32 mouse cellular contexts compared by ENCODE assay signal in the genomic region with DNA sequence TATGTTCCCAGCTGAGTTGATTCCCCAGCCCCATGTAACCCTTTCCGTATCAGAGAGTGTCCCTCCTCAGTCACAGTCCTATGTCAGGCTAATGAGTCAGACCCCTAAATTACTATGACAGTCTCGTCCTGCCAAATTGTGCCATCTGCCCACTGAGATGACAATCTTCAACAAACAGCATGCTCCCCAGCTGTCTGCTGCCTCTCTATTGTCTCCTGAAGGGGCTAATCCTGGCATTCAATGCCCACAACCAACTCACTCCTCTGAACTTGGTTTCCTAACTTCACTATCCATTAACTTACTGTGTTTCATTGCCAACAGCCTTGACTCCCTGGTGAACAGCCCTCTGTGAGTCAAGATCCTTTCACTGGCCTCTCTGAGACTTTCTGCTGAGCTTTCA. TPM values are rescaled to one million over a fixed set of nuclear protein-coding genes. Genes with fewer than 3 reads are reported as not detected.
DNase-seq lines count a peak whose midpoint lies in the region; ATAC-seq lines count a peak whose summit lies in the region.
"Had no signal": no experiment of that assay in that cellular context is flagged by ENCODE, and none has a peak within 500 bp of the region (broad histone marks: within the 10 kb centered on the region; RNA-seq: fewer than 3 reads in every experiment).

No protein-coding gene starts in this region.

- ATAC-seq in hindbrain, embryonic 13.5 days (ENCODE audit: low FRiP score), result no peak
- no peak for ATAC-seq in hindbrain, embryonic 16.5 days
- ATAC-seq in neural tube, embryonic 15.5 days (ENCODE audit: low FRiP score), result no peak
- ATAC-seq: activated CD4-positive, CD25-positive, alpha-beta regulatory T cell, adult 4 months; forebrain, postnatal 0 days; intestine, embryonic 16.5 days; midbrain, embryonic 15.5 days had no signal

- intact Hi-C loops in left cerebral cortex, postnatal 4 days (cut with DNase I), result no loop called here
- intact Hi-C loops in left cerebral cortex, postnatal 36 days (cut with DNase I), result no loop called here

- peaks cover 59% of the 10 kb centered on the region for H3K36me3 ChIP-seq in hindbrain, embryonic 13.5 days
- peaks cover 2% of the 10 kb centered on the region; the same call in 1 of the 2 replicates for H3K36me3 ChIP-seq in hindbrain, embryonic 16.5 days (ENCODE audit: control insufficient read depth, insufficient read depth, low read length)
- H3K36me3 ChIP-seq in neural tube, embryonic 15.5 days, result peaks cover 39% of the 10 kb centered on the region
- H3K36me3 ChIP-seq: stomach, embryonic 15.5 days had no signal

- no peak overlapping the region for H3K4me2 ChIP-seq in hindbrain, embryonic 13.5 days
- H3K4me2 ChIP-seq in hindbrain, embryonic 16.5 days (ENCODE audit: low read length), result no peak overlapping the region
- no peak overlapping the region for H3K4me2 ChIP-seq in neural tube, embryonic 15.5 days
- H3K4me2 ChIP-seq: embryonic facial prominence, embryonic 15.5 days; forebrain, embryonic 12.5 days; heart, embryonic 13.5 days; lung, embryonic 15.5 days; midbrain, embryonic 15.5 days; neural tube, embryonic 13.5 days; stomach, embryonic 15.5 days had no signal

- peaks cover 46% of the 10 kb centered on the region for H3K4me1 ChIP-seq in hindbrain, embryonic 13.5 days (replicated peaks)
- peaks cover 10% of the 10 kb centered on the region for H3K4me1 ChIP-seq in hindbrain, embryonic 16.5 days (ENCODE audit: control insufficient read depth, insufficient read depth, low read depth, low read length)
- peaks cover 41% of the 10 kb centered on the region for H3K4me1 ChIP-seq in neural tube, embryonic 15.5 days

- WGBS in hindbrain, embryonic 13.5 days, result 66% methylated on average over 2 of the region's 2 CpGs
- 37% methylated on average over 2 of the region's 2 CpGs for WGBS in hindbrain, embryonic 16.5 days
- WGBS in neural tube, embryonic 15.5 days, result 38% methylated on average over 2 of the region's 2 CpGs

- H3K27ac ChIP-seq in hindbrain, embryonic 13.5 days, result no peak overlapping the region
- no peak overlapping the region for H3K27ac ChIP-seq in hindbrain, embryonic 16.5 days (ENCODE audit: low read depth, low read length)
- no peak overlapping the region for H3K27ac ChIP-seq in neural tube, embryonic 15.5 days (replicated peaks)
- H3K27ac ChIP-seq: embryonic facial prominence, embryonic 10.5 days; embryonic facial prominence, embryonic 15.5 days; heart, embryonic 13.5 days; layer of hippocampus, adult 2 months; lung, embryonic 15.5 days; midbrain, embryonic 10.5 days; midbrain, embryonic 15.5 days; neural tube, embryonic 13.5 days; stomach, embryonic 15.5 days had no signal

- H3K9ac ChIP-seq in hindbrain, embryonic 13.5 days, result 0 out of 2 replicates have a peak overlapping the region, but pooled peaks have one; percentile 1
- H3K9ac ChIP-seq in hindbrain, embryonic 16.5 days (ENCODE audit: low read depth, low read length), result no peak overlapping the region
- H3K9ac ChIP-seq in neural tube, embryonic 15.5 days (replicated peaks), result no peak overlapping the region
- H3K9ac ChIP-seq: embryonic facial prominence, embryonic 15.5 days; forebrain, embryonic 12.5 days; forebrain, postnatal 0 days; heart, embryonic 13.5 days; lung, embryonic 15.5 days; midbrain, embryonic 15.5 days; neural tube, embryonic 13.5 days; stomach, embryonic 15.5 days had no signal

- no peaks in the 10 kb centered on the region for H3K9me3 ChIP-seq in hindbrain, embryonic 13.5 days
- H3K9me3 ChIP-seq in hindbrain, embryonic 16.5 days (ENCODE audit: control insufficient read depth, low read length), result no peaks in the 10 kb centered on the region
- no peaks in the 10 kb centered on the region for H3K9me3 ChIP-seq in neural tube, embryonic 15.5 days (replicated peaks)
- H3K9me3 ChIP-seq: embryonic facial prominence, embryonic 10.5 days; embryonic facial prominence, embryonic 15.5 days; forebrain, embryonic 12.5 days; heart, embryonic 13.5 days; lung, embryonic 15.5 days; midbrain, embryonic 10.5 days; midbrain, embryonic 15.5 days; neural tube, embryonic 13.5 days; stomach, embryonic 15.5 days had no signal

- no peak overlapping the region for H3K4me3 ChIP-seq in hindbrain, embryonic 13.5 days
- no peak overlapping the region for H3K4me3 ChIP-seq in hindbrain, embryonic 16.5 days (ENCODE audit: low read length)
- no peak overlapping the region for H3K4me3 ChIP-seq in neural tube, embryonic 15.5 days (replicated peaks)
- H3K4me3 ChIP-seq: embryonic facial prominence, embryonic 10.5 days; embryonic facial prominence, embryonic 15.5 days; forebrain, embryonic 12.5 days; heart, embryonic 13.5 days; layer of hippocampus, adult 2 months; lung, embryonic 15.5 days; midbrain, embryonic 10.5 days; midbrain, embryonic 15.5 days; neural tube, embryonic 13.5 days; stomach, embryonic 15.5 days had no signal

- H3K27me3 ChIP-seq in hindbrain, embryonic 13.5 days, result no peaks in the 10 kb centered on the region
- H3K27me3 ChIP-seq in hindbrain, embryonic 16.5 days (replicated peaks; ENCODE audit: control insufficient read depth, insufficient read depth, low read length), result no peaks in the 10 kb centered on the region
- H3K27me3 ChIP-seq in neural tube, embryonic 15.5 days (replicated peaks), result no peaks in the 10 kb centered on the region
- H3K27me3 ChIP-seq: CH12.LX; embryonic facial prominence, embryonic 15.5 days; lung, embryonic 15.5 days; midbrain, embryonic 15.5 days; neural tube, embryonic 13.5 days; stomach, embryonic 15.5 days had no signal

- DNase-seq in adrenal gland, adult (ENCODE audit: inconsistent age in 2 of 2, low spot score in 1 of 2), result peak; percentile 25 to 73
- no peak for DNase-seq in adrenal gland, postnatal 25 days
- peak; percentile 55 for DNase-seq in left cerebral cortex, postnatal 4 days
- no peak for DNase-seq in left cerebral cortex, postnatal 36 days (ENCODE audit: low spot score in 2 of 2)
- peak; percentile 35 for DNase-seq in brain, adult 2 months (ENCODE audit: low read depth, low spot score)
- DNase-seq: cerebellum, adult 11 months; cerebellum, adult 9-11 months; forebrain, postnatal 0 days; gastrocnemius, postnatal 10 days; heart, postnatal 10 days; kidney, adult 9 months; kidney, postnatal 14 days; liver; right cerebral cortex, postnatal 25 days; thymus, adult 18-20 months; thymus, postnatal 36 days had no signal

RNA-seq across cellular contexts. Expression of a gene that starts 4.0 kb away (rescaled TPM):
- total RNA-seq in adrenal gland, postnatal 25 days (2021), result 21.7 and 23.6 TPM in 2 replicates
- 21.6 and 23.4 TPM in 2 replicates for polyA plus RNA-seq in hindbrain, embryonic 13.5 days (2015; fragmentation: Nextera tagmentation; extraction: Ambion mirVana)
- polyA plus RNA-seq in hindbrain, embryonic 16.5 days (2015; fragmentation: Nextera tagmentation; extraction: Ambion mirVana), result 22.0 and 22.1 TPM in 2 replicates
- total RNA-seq in left cerebral cortex, postnatal 4 days (2021), result 10 to 100 TPM; 68.6 to 74.2 TPM
- total RNA-seq in left cerebral cortex, postnatal 36 days (2021), result 10 to 100 TPM; 63.2 to 71.6 TPM
- polyA plus RNA-seq in neural tube, embryonic 15.5 days (2015; fragmentation: Nextera tagmentation; extraction: Ambion mirVana), result 22.7 and 27.1 TPM in 2 replicates

RNA-seq across cellular contexts. Expression of a gene that starts 45.1 kb away (rescaled TPM):
- 273 and 304 TPM in 2 replicates for total RNA-seq in adrenal gland, postnatal 25 days (2021)
- 336 and 347 TPM in 2 replicates for polyA plus RNA-seq in hindbrain, embryonic 13.5 days (2015; fragmentation: Nextera tagmentation; extraction: Ambion mirVana)
- polyA plus RNA-seq in hindbrain, embryonic 16.5 days (2015; fragmentation: Nextera tagmentation; extraction: Ambion mirVana), result 332 and 340 TPM in 2 replicates
- 100 to 1,000 TPM; 285 to 287 TPM for total RNA-seq in left cerebral cortex, postnatal 4 days (2021)
- total RNA-seq in left cerebral cortex, postnatal 36 days (2021), result 100 to 1,000 TPM; 317 to 353 TPM
- polyA plus RNA-seq in neural tube, embryonic 15.5 days (2015; fragmentation: Nextera tagmentation; extraction: Ambion mirVana), result 317 and 361 TPM in 2 replicates

Comparison
In these comparisons a context has a peak if more than half of its experiments do, and no peak if none do; other contexts are left out.
1. DNase-seq: peak in adrenal gland, adult (2 of 2), left cerebral cortex, postnatal 4 days (single experiment) and brain, adult 2 months (single experiment); none in adrenal gland, postnatal 25 days (single experiment) and left cerebral cortex, postnatal 36 days (0 of 2).